Mouse (Mus musculus) right cerebral cortex, postnatal 14 days (tissue): ENCODE measurements around the gene Csrp1.

ENCODE experiments used
- DNase-seq: peaks from one replicate; pipeline ENCODE4 v3.0.0; 2022

Csrp1 gene

GRCm38 (mm10) chr1:135778780-135779535 lies 59.1 kb downstream of the Csrp1 start, which contains the start of gene Tnni1:
TSS of gene Tnni1 (plus strand) at chr1:135779434.
- DNase-seq, result no peak

DNA sequence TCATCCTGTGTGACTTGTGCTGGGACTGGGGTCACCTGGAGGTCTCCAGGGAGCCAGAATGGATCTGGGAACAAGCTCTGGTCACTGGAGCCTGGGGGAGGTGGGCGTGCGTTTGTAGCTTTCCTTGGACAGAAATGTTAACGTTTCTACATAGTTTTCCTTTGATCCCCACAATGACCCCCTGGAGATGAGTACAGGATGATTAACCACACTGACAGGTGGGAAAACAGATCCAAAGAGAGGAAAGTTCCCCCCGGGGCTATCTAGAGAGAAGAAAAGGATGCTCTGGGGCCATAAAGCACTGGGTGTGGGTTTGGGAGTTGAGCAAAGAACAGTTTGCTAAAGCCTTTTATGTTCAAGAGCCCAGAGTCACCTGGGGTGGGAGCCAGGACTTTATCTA lies 60.8 kb downstream of the Csrp1 start:
- no peak for DNase-seq

- peak; percentile 70 for DNase-seq
Observed at GRCm38 (mm10) chr1:135781220-135781619, 61.4 kb downstream of the Csrp1 start.

DNA sequence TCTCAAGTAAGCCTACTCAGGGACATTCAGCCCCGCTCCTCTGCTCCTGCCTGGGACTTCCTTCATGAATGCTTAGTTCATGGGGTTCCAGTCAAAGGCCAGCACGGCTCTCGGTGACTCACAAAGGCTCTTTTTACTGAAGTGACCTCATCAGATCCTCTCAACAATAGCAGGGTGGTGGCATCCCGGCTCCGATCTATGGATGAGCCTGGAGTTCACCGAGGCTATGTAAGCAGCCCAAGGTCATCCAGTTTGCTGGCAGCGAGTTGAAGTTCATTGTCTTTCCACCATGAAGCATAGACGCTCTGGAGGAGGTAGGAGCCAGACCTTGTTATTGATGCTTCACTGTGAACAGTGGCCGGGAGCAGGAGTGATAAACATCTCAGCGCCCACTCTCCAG lies 63.0 kb downstream of the Csrp1 start:
- no peak for DNase-seq

- DNase-seq, result peak; percentile 73
Observed at GRCm38 (mm10) chr1:135787799-135788198, 67.9 kb downstream of the Csrp1 start.

DNA sequence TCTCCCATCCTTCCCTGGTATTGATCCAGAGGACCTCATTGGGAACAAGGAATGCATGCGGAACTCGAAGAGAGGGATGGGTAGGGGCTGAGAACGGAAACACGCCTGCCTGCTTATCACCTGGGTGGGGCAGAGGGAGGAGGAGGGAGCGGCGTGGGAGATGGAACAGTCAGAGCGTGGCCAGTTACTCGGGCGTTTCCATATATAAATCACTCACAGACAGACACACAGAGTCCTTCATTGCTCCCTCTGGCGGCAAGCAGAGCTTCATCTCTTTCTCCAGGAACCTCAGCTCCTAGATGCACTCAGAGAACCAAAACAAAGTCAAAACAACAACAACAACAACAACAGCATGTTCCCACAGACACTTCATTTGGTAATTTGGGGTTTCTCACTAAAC lies 68.8 kb downstream of the Csrp1 start:
- peak; percentile 45 for DNase-seq

GRCm38 (mm10) chr1:135789815-135790214 lies 70.0 kb downstream of the Csrp1 start:
- DNase-seq, result peak; percentile 74

DNA sequence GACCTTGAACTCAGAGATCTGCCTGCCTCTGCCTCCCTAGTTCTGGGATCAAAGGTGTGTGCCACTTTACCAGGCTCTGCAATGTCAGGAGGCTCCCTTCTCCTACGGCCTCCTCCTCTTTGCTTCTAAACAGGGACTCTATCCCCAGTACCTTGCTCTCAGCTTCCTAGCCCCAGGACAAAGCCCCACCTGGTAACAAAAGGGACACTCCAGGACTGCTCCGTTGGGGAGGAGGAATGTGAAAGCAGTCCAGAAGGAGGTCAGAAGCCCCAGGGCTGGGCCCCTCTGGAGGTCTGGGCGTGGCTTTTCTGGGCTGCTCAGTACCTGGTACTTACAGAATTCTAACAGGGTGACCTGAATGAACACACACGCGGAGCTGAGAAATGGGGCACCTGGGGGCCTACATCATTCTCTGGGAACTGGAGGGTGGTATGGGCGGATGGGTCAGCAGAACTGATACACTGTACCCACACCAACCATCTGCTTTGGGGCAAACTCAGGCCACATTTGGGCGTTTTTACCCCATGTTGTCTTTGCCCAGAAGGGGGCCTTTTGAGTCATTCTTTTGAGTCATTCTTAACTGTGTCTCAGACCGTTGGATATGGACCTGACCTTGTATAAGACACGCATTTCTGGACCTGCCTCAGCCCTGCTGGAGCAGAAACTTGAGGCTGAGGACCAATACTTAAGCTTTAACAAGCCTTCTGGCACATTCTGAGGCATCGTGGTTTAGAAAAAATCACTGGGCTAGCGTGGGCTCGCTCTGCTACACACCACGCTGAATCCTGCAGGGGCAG lies 72.5 kb downstream of the Csrp1 start:
- DNase-seq, result no peak

DNA sequence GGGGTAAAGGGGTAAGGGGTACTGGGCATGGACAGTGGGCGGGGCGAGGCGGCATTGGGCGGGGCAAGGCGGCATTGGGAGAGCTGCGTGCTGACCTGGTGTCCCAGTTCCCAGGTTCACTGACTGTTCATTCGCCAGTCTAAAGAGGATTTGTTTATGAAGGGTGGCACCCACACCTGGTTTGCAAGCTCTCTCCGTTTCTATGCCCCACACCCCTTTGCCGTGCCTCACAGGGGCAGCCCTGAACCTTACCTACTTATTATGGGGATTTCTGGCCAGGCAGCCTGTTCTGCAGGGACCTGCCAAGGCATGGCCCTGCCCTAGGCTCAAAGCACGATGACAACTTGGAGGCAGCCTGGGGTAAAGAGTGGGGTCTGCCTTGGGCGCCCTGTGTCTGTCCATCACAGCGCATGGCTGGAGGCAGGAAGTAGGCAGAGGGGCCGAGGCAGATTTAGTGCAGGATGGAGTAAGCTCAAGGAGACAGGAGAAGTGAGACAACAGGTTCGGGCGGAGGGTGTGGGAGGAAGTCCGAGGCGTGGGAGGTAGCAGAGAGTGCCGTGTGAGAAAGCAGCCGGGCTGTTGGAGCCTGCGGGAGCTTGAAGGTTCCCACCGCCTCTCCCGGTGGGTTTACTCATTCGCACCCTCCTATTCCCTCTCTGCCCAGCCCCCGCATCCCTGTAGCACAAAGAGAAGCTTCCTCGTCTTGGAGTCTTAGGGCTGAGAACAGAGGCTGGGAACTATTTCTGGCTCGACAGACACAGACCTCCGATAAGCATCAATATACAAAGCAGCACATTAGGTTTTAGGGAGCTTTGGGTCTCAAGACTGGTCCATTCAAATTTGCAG lies 73.7 kb downstream of the Csrp1 start:
- peak; percentile 59 for DNase-seq

- DNase-seq, result no peak
Observed at GRCm38 (mm10) chr1:135794216-135795134, 74.6 kb downstream of the Csrp1 start.

GRCm38 (mm10) chr1:135798492-135798891 lies 78.6 kb downstream of the Csrp1 start:
- no peak for DNase-seq

DNA sequence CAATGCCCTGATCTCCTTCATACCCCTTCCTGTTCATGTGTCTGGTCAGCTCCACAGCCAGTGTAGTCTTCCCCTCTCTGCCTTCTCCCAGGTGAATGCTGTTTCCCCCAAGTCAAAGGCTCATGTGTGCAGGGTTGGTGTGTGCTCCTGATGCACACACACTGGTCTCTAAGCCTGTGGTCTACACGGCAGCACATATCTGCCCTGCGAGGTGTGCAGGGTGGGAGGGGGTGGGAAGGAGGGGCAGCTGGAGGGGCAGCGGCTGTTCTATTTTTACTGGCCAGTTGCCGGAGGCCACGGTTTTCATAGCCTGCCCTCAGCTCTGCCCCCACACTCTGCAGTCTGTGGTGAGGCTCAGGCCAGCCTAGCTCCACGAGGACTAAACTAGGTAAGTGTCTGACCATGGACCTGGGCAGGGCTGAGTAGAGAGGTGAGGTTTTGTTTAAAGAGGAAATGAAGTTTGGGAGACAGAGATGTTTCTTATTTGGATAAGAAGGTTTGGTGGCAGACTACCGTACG lies 79.3 kb downstream of the Csrp1 start:
- no peak for DNase-seq

DNA sequence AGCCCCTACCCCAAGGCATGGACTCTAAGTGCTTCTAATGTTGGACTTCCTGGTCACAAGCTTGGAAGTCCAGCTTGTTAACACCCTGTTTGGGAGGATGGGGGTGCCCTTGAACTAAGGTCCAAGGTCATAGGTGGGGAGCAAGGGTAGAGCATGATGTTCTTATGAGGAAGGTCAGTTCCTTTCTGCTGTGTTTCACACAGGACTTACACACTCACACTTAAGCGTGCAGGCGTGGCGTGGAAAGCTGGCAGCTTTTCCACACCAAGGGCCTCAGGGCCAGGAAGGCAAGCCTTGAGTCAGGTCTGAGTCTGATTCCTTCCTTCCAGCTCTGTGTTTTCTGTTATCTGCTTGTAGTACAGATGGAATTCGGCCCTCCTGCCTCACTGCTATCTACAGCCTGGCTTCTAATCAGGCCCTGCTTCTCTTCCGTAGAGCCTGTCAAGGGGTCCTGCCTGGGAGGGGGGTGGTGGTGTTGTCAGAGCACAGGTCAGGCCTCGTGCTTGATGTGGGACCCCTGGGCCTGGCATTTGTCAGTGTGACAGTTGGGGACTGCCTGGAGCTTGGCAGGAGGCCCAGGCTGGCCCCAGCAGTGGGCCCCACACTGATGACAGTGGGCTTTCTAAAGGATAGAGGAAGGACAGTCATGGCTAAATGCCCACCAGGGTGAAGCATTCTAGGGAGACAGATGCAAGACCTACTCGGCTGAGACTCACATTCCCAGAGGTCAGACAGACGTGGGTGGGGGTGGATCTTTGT lies 80.5 kb downstream of the Csrp1 start:
- DNase-seq, result no peak
